Mouse (Mus musculus) limb, embryonic 11.5 days (tissue): ENCODE results near the gene Apoc3. TPM values are rescaled to one million over a fixed set of nuclear protein-coding genes. Genes with fewer than 3 reads are reported as not detected.

ENCODE experiments used
- ATAC-seq: fragments of 200-750 bp; cut with Nextera tagmentation; 2 replicates; pipeline ENCODE4 v1.8.0; 2017; ENCODE audit warnings: low read depth; ENCODE audit not compliant: insufficient number of reproducible peaks, low FRiP score, low TSS enrichment
- DNase-seq: peaks from one replicate; pipeline ENCODE4 v3.0.0-alpha.2; 2015; ENCODE audit warnings: low spot score
- H3K27ac ChIP-seq: fragments of 300-500 bp; sonication (generic); replicated peaks from 2 replicates; pipeline ENCODE4 v1.5.1; 2014; ENCODE audit warnings: low read depth, mild to moderate bottlenecking, low read length
- H3K27me3 ChIP-seq: fragments of 300-500 bp; sonication (generic); 2 replicates; pipeline ENCODE4 v1.6.1; 2014; ENCODE audit warnings: mild to moderate bottlenecking, low read length, mixed read lengths; ENCODE audit not compliant: control insufficient read depth, insufficient read depth
- H3K36me3 ChIP-seq: fragments of 300-500 bp; sonication (generic); 2 replicates; pipeline ENCODE4 v1.6.1; 2014; ENCODE audit warnings: mild to moderate bottlenecking, low read length, moderate library complexity, mixed read lengths; ENCODE audit not compliant: control insufficient read depth, insufficient read depth
- H3K4me1 ChIP-seq: fragments of 300-500 bp; sonication (generic); 2 replicates; pipeline ENCODE4 v1.6.1; 2014; ENCODE audit warnings: low read length, mixed read lengths; ENCODE audit not compliant: control insufficient read depth, insufficient read depth
- H3K4me2 ChIP-seq: fragments of 300-500 bp; sonication (generic); 2 replicates; pipeline ENCODE4 v1.6.1; 2014; ENCODE audit warnings: low read depth, mild to moderate bottlenecking, moderate library complexity; ENCODE audit not compliant: severe bottlenecking
- H3K4me3 ChIP-seq: fragments of 300-500 bp; sonication (generic); 2 replicates; pipeline ENCODE4 v1.5.1; 2014; ENCODE audit warnings: low read depth, low read length
- H3K9ac ChIP-seq: fragments of 300-500 bp; sonication (generic); 2 replicates; pipeline ENCODE4 v1.6.1; 2014; ENCODE audit warnings: mild to moderate bottlenecking, low read length
- H3K9me3 ChIP-seq: fragments of 300-500 bp; sonication (generic); 2 replicates; pipeline ENCODE4 v1.6.1; 2016; ENCODE audit warnings: low read length; ENCODE audit not compliant: control insufficient read depth
- WGBS: fragments of 180-500 bp; shearing (Covaris S2); extraction: QIAGEN DNeasy Blood & Tissue Kit; methylation state at CpG from one replicate; pipeline ENCODE4 v1.1.7; 2014; 5-methylcytosine and 5-hydroxymethylcytosine counted together
- polyA plus RNA-seq: library from polyadenylated mRNA; unstranded; fragments of >200 nt; fragmentation: Nextera tagmentation; extraction: Ambion mirVana; gene quantifications from 2 replicates; pipeline ENCODE4 v1.2.1, GENCODE M21; 2014

Apoc3 gene
- polyA plus RNA-seq, 1 experiment from 2014 or later = not detected

- Histone ChIP-seq H3K4me1 (no peaks in the 10 kb centered on the region), H3K36me3 (peaks cover 9% of the 10 kb centered on the region; the same call in 1 of the 2 replicates), H3K27ac (no peak overlapping the region), H3K4me2 (no peak overlapping the region), H3K27me3 (no peaks in the 10 kb centered on the region), H3K9ac (no peak overlapping the region), H3K9me3 (no peaks in the 10 kb centered on the region), H3K4me3 (no peak overlapping the region)
- DNase-seq (no peak), ATAC-seq (no peak)
- WGBS = 71% methylated on average over 5 of the region's 5 CpGs
Observed at GRCm38 (mm10) chr9:46224945-46225660, 10.3 kb downstream of the Apoc3 start.

- Histone ChIP-seq H3K9me3 (no peaks in the 10 kb centered on the region), H3K36me3 (peaks cover 9% of the 10 kb centered on the region; the same call in 1 of the 2 replicates), H3K4me2 (no peak overlapping the region), H3K4me3 (no peak overlapping the region), H3K27ac (no peak overlapping the region), H3K4me1 (no peaks in the 10 kb centered on the region), H3K27me3 (no peaks in the 10 kb centered on the region), H3K9ac (no peak overlapping the region)
- 85% methylated on average over 3 of the region's 3 CpGs for WGBS
- DNase-seq = no peak
- ATAC-seq = no peak
Observed at GRCm38 (mm10) chr9:46224101-46224500, 11.3 kb downstream of the Apoc3 start.

GRCm38 (mm10) chr9:46223090-46223489, 12.3 kb downstream of the Apoc3 start:
- Histone ChIP-seq H3K27ac (no peak overlapping the region), H3K9me3 (no peaks in the 10 kb centered on the region), H3K36me3 (peaks cover 9% of the 10 kb centered on the region; the same call in 1 of the 2 replicates), H3K9ac (no peak overlapping the region), H3K4me3 (no peak overlapping the region), H3K4me1 (no peaks in the 10 kb centered on the region), H3K4me2 (no peak overlapping the region), H3K27me3 (no peaks in the 10 kb centered on the region)
- no peak for ATAC-seq
- no peak for DNase-seq
- WGBS = 88% methylated on average over 6 of the region's 6 CpGs

- DNase-seq = no peak
- peaks cover 12% of the 10 kb centered on the region; the same call in 1 of the 2 replicates for H3K36me3 ChIP-seq
- 65% methylated on average over 9 of the region's 9 CpGs for WGBS
Observed at GRCm38 (mm10) chr9:46218176-46218575, 17.3 kb downstream of the Apoc3 start.

GRCm38 (mm10) chr9:46216744-46217470, 18.5 kb downstream of the Apoc3 start:
- 92% methylated on average over 13 of the region's 13 CpGs for WGBS
- H3K4me1 ChIP-seq = no peaks in the 10 kb centered on the region
- no peak for DNase-seq
- H3K27me3 ChIP-seq = no peaks in the 10 kb centered on the region
- no peak overlapping the region for H3K9ac ChIP-seq
- peaks cover 14% of the 10 kb centered on the region; the same call in 1 of the 2 replicates for H3K36me3 ChIP-seq
- 0 out of 2 replicates have a peak overlapping the region, but pooled peaks have one; percentile 36 for H3K27ac ChIP-seq
- no peak overlapping the region for H3K4me3 ChIP-seq
- H3K9me3 ChIP-seq = no peaks in the 10 kb centered on the region
- H3K4me2 ChIP-seq = no peak overlapping the region
- no peak for ATAC-seq

More at GRCm38 (mm10) chr9:46218176-46218575, 17.3 kb downstream of the Apoc3 start:
- no peak overlapping the region for H3K9ac ChIP-seq
- H3K4me2 ChIP-seq = no peak overlapping the region
- no peak overlapping the region for H3K27ac ChIP-seq
- no peaks in the 10 kb centered on the region for H3K4me1 ChIP-seq
- no peak for ATAC-seq
- no peak overlapping the region for H3K4me3 ChIP-seq
- no peaks in the 10 kb centered on the region for H3K27me3 ChIP-seq
- no peaks in the 10 kb centered on the region for H3K9me3 ChIP-seq

GRCm38 (mm10) chr9:46215338-46216322, 19.8 kb downstream of the Apoc3 start:
- 83% methylated on average over 11 of the region's 11 CpGs for WGBS
- ATAC-seq (no peak), DNase-seq (no peak)
- no peak overlapping the region for H3K4me2 ChIP-seq
- no peaks in the 10 kb centered on the region for H3K27me3 ChIP-seq
- no peaks in the 10 kb centered on the region for H3K9me3 ChIP-seq
- H3K36me3 ChIP-seq = peaks cover 7% of the 10 kb centered on the region; the same call in 1 of the 2 replicates
- no peak overlapping the region for H3K9ac ChIP-seq
- H3K4me3 ChIP-seq = no peak overlapping the region
- H3K27ac ChIP-seq = no peak overlapping the region
- H3K4me1 ChIP-seq = no peaks in the 10 kb centered on the region

GRCm38 (mm10) chr9:46214946-46215337, 20.5 kb downstream of the Apoc3 start:
- 95% methylated on average over 10 of the region's 10 CpGs for WGBS

GRCm38 (mm10) chr9:46214276-46214675, 21.2 kb downstream of the Apoc3 start:
- DNase-seq = no peak
- no peak overlapping the region for H3K27ac ChIP-seq
- H3K9ac ChIP-seq = no peak overlapping the region
- H3K36me3 ChIP-seq = peaks cover 10% of the 10 kb centered on the region; the same call in 1 of the 2 replicates
- no peak for ATAC-seq
- no peaks in the 10 kb centered on the region for H3K27me3 ChIP-seq
- no peak overlapping the region for H3K4me2 ChIP-seq
- no peaks in the 10 kb centered on the region for H3K9me3 ChIP-seq
- no peak overlapping the region for H3K4me3 ChIP-seq
- H3K4me1 ChIP-seq = no peaks in the 10 kb centered on the region
- WGBS = 89% methylated on average over 4 of the region's 4 CpGs

More at GRCm38 (mm10) chr9:46214946-46215337, 20.5 kb downstream of the Apoc3 start:
- H3K9ac ChIP-seq = no peak overlapping the region
- H3K27ac ChIP-seq = no peak overlapping the region
- H3K4me1 ChIP-seq = no peaks in the 10 kb centered on the region
- peaks cover 10% of the 10 kb centered on the region; the same call in 1 of the 2 replicates for H3K36me3 ChIP-seq
- no peaks in the 10 kb centered on the region for H3K9me3 ChIP-seq
- no peak overlapping the region for H3K4me3 ChIP-seq
- H3K27me3 ChIP-seq = no peaks in the 10 kb centered on the region
- H3K4me2 ChIP-seq = no peak overlapping the region
- ATAC-seq (no peak), DNase-seq (no peak)
